Mouse (Mus musculus): ENCODE measurements around the gene Actr8. TPM values are rescaled to one million over a fixed set of nuclear protein-coding genes. Genes with fewer than 3 reads are reported as not detected.

The Actr8 gene
- polyA plus RNA-seq, 1 experiment from 2014 or later, result 60.0 TPM

DNA sequence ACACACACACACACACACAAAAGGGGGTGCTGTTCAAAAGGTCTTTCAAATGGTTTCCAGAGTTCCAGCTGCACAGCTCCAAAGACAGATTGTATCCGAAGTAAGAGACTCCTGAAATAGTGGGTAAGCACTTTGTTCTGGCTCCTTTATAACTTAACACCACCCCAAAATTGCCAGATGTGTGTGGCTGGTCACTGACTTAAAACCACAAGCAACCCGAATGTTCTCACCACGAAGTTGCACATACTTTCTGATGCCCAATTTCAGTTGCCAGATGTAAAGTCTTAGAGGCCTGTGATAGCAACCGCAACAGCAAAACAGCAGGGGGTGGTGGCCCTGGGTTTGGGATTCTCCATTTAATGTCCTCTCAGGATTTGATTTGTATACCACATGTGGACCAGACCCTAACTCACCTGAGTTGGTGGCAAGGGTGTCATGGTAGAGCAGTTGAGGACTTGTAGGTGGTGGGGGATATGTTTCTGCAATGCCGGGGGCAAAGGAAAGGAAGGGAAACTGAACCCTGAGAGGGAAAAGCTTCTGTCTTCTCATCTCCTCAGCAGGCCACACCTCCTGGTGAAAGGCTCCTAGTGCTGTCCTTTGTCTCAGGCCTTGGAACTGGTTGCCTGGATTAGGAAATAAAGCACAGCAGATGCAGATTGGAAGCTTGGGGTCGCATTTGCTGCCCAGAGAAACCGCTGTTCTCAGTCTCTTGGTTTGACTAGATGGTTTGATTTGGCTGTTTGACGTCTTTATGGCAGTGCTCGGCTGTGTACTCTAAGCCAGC lies 41.8 kb downstream of the Actr8 start:
- no peaks in the 10 kb centered on the region for H3K27me3 ChIP-seq (ENCODE audit: control insufficient read depth, insufficient read depth, low read length)
- ATAC-seq (ENCODE audit: low FRiP score), result no peak
- H3K9me3 ChIP-seq (ENCODE audit: control insufficient read depth, low read length), result no peaks in the 10 kb centered on the region
- no peak overlapping the region for H3K27ac ChIP-seq
- H3K4me3 ChIP-seq (replicated peaks; ENCODE audit: low read length), result no peak overlapping the region
- WGBS, result 49% methylated on average over 9 of the region's 9 CpGs
- no peaks in the 10 kb centered on the region for H3K4me1 ChIP-seq (replicated peaks; ENCODE audit: control insufficient read depth, insufficient read depth, low read length)
- no peak overlapping the region for H3K4me2 ChIP-seq (replicated peaks)
- no peak overlapping the region for H3K9ac ChIP-seq
- no peak for DNase-seq (ENCODE audit: low spot score)
- H3K36me3 ChIP-seq (replicated peaks; ENCODE audit: control insufficient read depth, insufficient read depth), result no peaks in the 10 kb centered on the region

DNA sequence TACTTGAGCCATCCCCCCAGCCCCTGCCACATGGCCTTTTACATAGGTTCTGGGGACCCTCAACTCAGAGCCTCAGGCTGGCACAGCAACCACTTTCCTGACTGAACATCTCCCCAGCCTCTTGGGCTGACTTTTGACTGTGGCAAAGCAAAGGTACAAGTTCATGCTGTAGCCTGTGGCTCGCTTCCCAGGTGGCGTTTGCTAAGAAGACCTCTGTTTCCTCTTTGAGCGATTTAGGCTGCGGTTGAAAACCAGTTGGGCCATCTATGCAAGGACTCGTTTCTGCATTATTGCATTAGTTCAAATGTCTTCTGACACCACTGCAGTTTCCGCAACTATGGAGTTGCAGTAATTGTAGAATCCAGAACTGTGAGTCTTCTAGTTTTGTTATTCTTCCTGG lies 44.3 kb downstream of the Actr8 start:
- Histone ChIP-seq H3K4me2 (replicated peaks) (no peak overlapping the region), H3K27me3 (ENCODE audit: control insufficient read depth, insufficient read depth, low read length) (no peaks in the 10 kb centered on the region), H3K4me1 (replicated peaks; ENCODE audit: control insufficient read depth, insufficient read depth, low read length) (no peaks in the 10 kb centered on the region), H3K27ac (no peak overlapping the region), H3K36me3 (replicated peaks; ENCODE audit: control insufficient read depth, insufficient read depth) (no peaks in the 10 kb centered on the region), H3K4me3 (replicated peaks; ENCODE audit: low read length) (no peak overlapping the region), H3K9ac (no peak overlapping the region), H3K9me3 (ENCODE audit: control insufficient read depth, low read length) (no peaks in the 10 kb centered on the region)
- ATAC-seq (ENCODE audit: low FRiP score), result no peak
- DNase-seq (ENCODE audit: low spot score), result no peak
- 95% methylated on average over 6 of the region's 6 CpGs for WGBS

DNA sequence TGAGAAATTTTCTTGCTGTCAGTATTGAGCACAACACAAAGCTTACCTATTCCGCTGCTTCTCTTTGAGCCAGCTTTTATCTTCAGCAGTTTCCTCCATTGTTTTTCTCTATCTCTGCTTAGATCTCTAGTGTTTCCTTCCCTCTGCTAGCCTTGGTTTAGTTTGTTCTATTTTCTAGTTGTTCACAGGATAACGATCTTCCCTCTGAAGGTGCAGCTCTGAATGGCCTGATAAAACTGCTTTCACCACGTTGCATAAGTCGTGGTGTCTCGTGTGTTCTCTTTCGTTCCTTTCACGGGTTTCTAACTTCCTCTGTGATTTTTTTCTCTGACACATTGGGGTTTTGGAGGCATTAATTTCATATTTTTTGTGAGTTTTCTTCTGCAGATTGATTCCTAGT lies 46.2 kb downstream of the Actr8 start:
- no peaks in the 10 kb centered on the region for H3K27me3 ChIP-seq (ENCODE audit: control insufficient read depth, insufficient read depth, low read length)
- ATAC-seq (ENCODE audit: low FRiP score) (no peak), DNase-seq (ENCODE audit: low spot score) (no peak)
- H3K4me3 ChIP-seq (replicated peaks; ENCODE audit: low read length), result no peak overlapping the region
- H3K36me3 ChIP-seq (replicated peaks; ENCODE audit: control insufficient read depth, insufficient read depth), result no peaks in the 10 kb centered on the region
- WGBS, result 69% methylated on average over 7 of the region's 7 CpGs
- no peak overlapping the region for H3K27ac ChIP-seq
- H3K9me3 ChIP-seq (ENCODE audit: control insufficient read depth, low read length), result no peaks in the 10 kb centered on the region
- no peak overlapping the region for H3K4me2 ChIP-seq (replicated peaks)
- no peak overlapping the region for H3K9ac ChIP-seq
- H3K4me1 ChIP-seq (replicated peaks; ENCODE audit: control insufficient read depth, insufficient read depth, low read length), result no peaks in the 10 kb centered on the region

- Histone ChIP-seq H3K36me3 (replicated peaks; ENCODE audit: control insufficient read depth, insufficient read depth) (no peaks in the 10 kb centered on the region), H3K9ac (no peak overlapping the region), H3K27me3 (ENCODE audit: control insufficient read depth, insufficient read depth, low read length) (no peaks in the 10 kb centered on the region), H3K4me3 (replicated peaks; ENCODE audit: low read length) (no peak overlapping the region), H3K27ac (no peak overlapping the region), H3K4me1 (replicated peaks; ENCODE audit: control insufficient read depth, insufficient read depth, low read length) (no peaks in the 10 kb centered on the region), H3K4me2 (replicated peaks) (no peak overlapping the region), H3K9me3 (ENCODE audit: control insufficient read depth, low read length) (no peaks in the 10 kb centered on the region)
- 56% methylated on average over 2 of the region's 2 CpGs for WGBS
- ATAC-seq (ENCODE audit: low FRiP score) (no peak), DNase-seq (ENCODE audit: low spot score) (no peak)
Observed at GRCm38 (mm10) chr14:30027378-30027777, 49.2 kb downstream of the Actr8 start.

- H3K9ac ChIP-seq, result no peak overlapping the region
- DNase-seq (ENCODE audit: low spot score), result no peak
- H3K4me3 ChIP-seq (replicated peaks; ENCODE audit: low read length), result no peak overlapping the region
- no peak overlapping the region for H3K27ac ChIP-seq
- 81% methylated on average over 8 of the region's 8 CpGs for WGBS
- no peaks in the 10 kb centered on the region for H3K27me3 ChIP-seq (ENCODE audit: control insufficient read depth, insufficient read depth, low read length)
- H3K36me3 ChIP-seq (replicated peaks; ENCODE audit: control insufficient read depth, insufficient read depth), result no peaks in the 10 kb centered on the region
- H3K4me2 ChIP-seq (replicated peaks), result no peak overlapping the region
- ATAC-seq (ENCODE audit: low FRiP score), result no peak
- no peaks in the 10 kb centered on the region for H3K4me1 ChIP-seq (replicated peaks; ENCODE audit: control insufficient read depth, insufficient read depth, low read length)
- no peaks in the 10 kb centered on the region for H3K9me3 ChIP-seq (ENCODE audit: control insufficient read depth, low read length)
Observed at GRCm38 (mm10) chr14:30033405-30033804, 55.3 kb downstream of the Actr8 start.

- Histone ChIP-seq H3K27ac (no peak overlapping the region), H3K9me3 (ENCODE audit: control insufficient read depth, low read length) (no peaks in the 10 kb centered on the region), H3K36me3 (replicated peaks; ENCODE audit: control insufficient read depth, insufficient read depth) (peaks cover 24% of the 10 kb centered on the region), H3K4me3 (replicated peaks; ENCODE audit: low read length) (no peak overlapping the region), H3K4me2 (replicated peaks) (no peak overlapping the region), H3K4me1 (replicated peaks; ENCODE audit: control insufficient read depth, insufficient read depth, low read length) (no peaks in the 10 kb centered on the region), H3K27me3 (ENCODE audit: control insufficient read depth, insufficient read depth, low read length) (no peaks in the 10 kb centered on the region), H3K9ac (no peak overlapping the region)
- DNase-seq (ENCODE audit: low spot score) (no peak), ATAC-seq (ENCODE audit: low FRiP score) (no peak)
- 93% methylated on average over 18 of the region's 18 CpGs for WGBS
Observed at GRCm38 (mm10) chr14:30038431-30038830, 60.3 kb downstream of the Actr8 start.

GRCm38 (mm10) chr14:30039413-30039812 lies 61.3 kb downstream of the Actr8 start:
- H3K4me2 ChIP-seq (replicated peaks), result no peak overlapping the region
- no peaks in the 10 kb centered on the region for H3K27me3 ChIP-seq (ENCODE audit: control insufficient read depth, insufficient read depth, low read length)
- H3K9me3 ChIP-seq (ENCODE audit: control insufficient read depth, low read length), result no peaks in the 10 kb centered on the region
- DNase-seq (ENCODE audit: low spot score) (no peak), ATAC-seq (ENCODE audit: low FRiP score) (no peak)
- no peak overlapping the region for H3K27ac ChIP-seq
- no peak overlapping the region for H3K9ac ChIP-seq
- H3K36me3 ChIP-seq (replicated peaks; ENCODE audit: control insufficient read depth, insufficient read depth), result peaks cover 24% of the 10 kb centered on the region
- H3K4me3 ChIP-seq (replicated peaks; ENCODE audit: low read length), result no peak overlapping the region
- no peaks in the 10 kb centered on the region for H3K4me1 ChIP-seq (replicated peaks; ENCODE audit: control insufficient read depth, insufficient read depth, low read length)
- WGBS, result 84% methylated on average over 4 of the region's 4 CpGs

GRCm38 (mm10) chr14:30041836-30042235 lies 63.7 kb downstream of the Actr8 start:
- H3K4me3 ChIP-seq (replicated peaks; ENCODE audit: low read length), result no peak overlapping the region
- H3K4me2 ChIP-seq (replicated peaks), result no peak overlapping the region
- WGBS, result 87% methylated on average over 9 of the region's 9 CpGs
- H3K4me1 ChIP-seq (replicated peaks; ENCODE audit: control insufficient read depth, insufficient read depth, low read length), result no peaks in the 10 kb centered on the region
- no peak for ATAC-seq (ENCODE audit: low FRiP score)
- H3K9ac ChIP-seq, result no peak overlapping the region
- no peak for DNase-seq (ENCODE audit: low spot score)
- H3K27ac ChIP-seq, result no peak overlapping the region
- no peaks in the 10 kb centered on the region for H3K27me3 ChIP-seq (ENCODE audit: control insufficient read depth, insufficient read depth, low read length)
- H3K36me3 ChIP-seq (replicated peaks; ENCODE audit: control insufficient read depth, insufficient read depth), result peaks cover 24% of the 10 kb centered on the region
- no peaks in the 10 kb centered on the region for H3K9me3 ChIP-seq (ENCODE audit: control insufficient read depth, low read length)

- H3K4me1 ChIP-seq (replicated peaks; ENCODE audit: control insufficient read depth, insufficient read depth, low read length), result no peaks in the 10 kb centered on the region
- H3K27me3 ChIP-seq (ENCODE audit: control insufficient read depth, insufficient read depth, low read length), result no peaks in the 10 kb centered on the region
- no peak overlapping the region for H3K4me2 ChIP-seq (replicated peaks)
- ATAC-seq (ENCODE audit: low FRiP score) (no peak), DNase-seq (ENCODE audit: low spot score) (no peak)
- H3K9ac ChIP-seq, result no peak overlapping the region
- 93% methylated on average over 7 of the region's 7 CpGs for WGBS
- H3K4me3 ChIP-seq (replicated peaks; ENCODE audit: low read length), result no peak overlapping the region
- H3K36me3 ChIP-seq (replicated peaks; ENCODE audit: control insufficient read depth, insufficient read depth), result peaks cover 24% of the 10 kb centered on the region
- H3K27ac ChIP-seq, result no peak overlapping the region
- no peaks in the 10 kb centered on the region for H3K9me3 ChIP-seq (ENCODE audit: control insufficient read depth, low read length)
Observed at GRCm38 (mm10) chr14:30043356-30043940, 65.3 kb downstream of the Actr8 start.

All from hindbrain, embryonic 14.5 days (tissue).